Mouse (Mus musculus) brain, embryonic 14.5 days (tissue): ENCODE data around the gene Egfem1.

ENCODE experiments used
- CTCF ChIP-seq: fragments of 200-500 bp; IDR thresholded peaks from 2 replicates; pipeline ENCODE4 v1.5.1; 2012; ENCODE audit warnings: inconsistent platforms, mild to moderate bottlenecking, moderate library complexity, borderline replicate concordance; ENCODE audit not compliant: insufficient read depth, insufficient read length; ENCODE audit errors: extremely low read depth
- POLR2A ChIP-seq: fragments of 200-500 bp; IDR thresholded peaks from 2 replicates; pipeline ENCODE4 v1.6.1; 2012; ENCODE audit warnings: mild to moderate bottlenecking, inconsistent platforms, borderline replicate concordance; ENCODE audit not compliant: poor library complexity, insufficient read depth, insufficient read length, severe bottlenecking; ENCODE audit errors: extremely low read depth

DNA sequence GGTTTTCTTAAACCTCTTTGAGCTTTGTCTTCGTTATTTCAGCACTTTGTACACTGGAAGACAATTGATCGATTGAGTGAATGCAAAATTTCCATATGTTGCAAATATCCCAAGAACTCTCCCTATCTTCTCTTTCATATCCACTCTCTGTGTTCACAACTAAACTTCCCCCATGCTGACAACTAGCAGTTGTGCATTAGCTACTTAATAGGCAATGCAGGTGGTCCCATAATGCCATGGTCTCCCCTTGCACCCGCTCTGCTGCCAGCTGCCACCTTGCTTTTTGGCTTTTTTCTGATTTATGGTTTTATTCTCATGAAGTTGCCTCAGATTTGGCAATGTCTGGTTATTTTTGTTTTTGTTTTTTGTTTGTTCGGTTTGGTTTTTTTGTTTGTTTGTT is 209.8 kb downstream of the Egfem1 start:
- TF ChIP-seq CTCF (no peak), POLR2A (no peak)
